Mouse (Mus musculus) hematopoietic stem cell, adult 5-6 weeks (primary cell): ENCODE data around the gene Nr2c2. TPM values are rescaled to one million over a fixed set of nuclear protein-coding genes. Genes with fewer than 3 reads are reported as not detected.
"Not testable (repeated sequence)": the region's sequence is repeated elsewhere in the genome, so short reads cannot be mapped to it uniquely, and the experiment has no call there.

Experiments
- ATAC-seq, 2 experiments: fragments of 125-278 bp in 1 of 2; replicated peaks in 1 of 2; 2 replicates each; pipeline ENCODE4 v1.8.0; 2016 to 2017; ENCODE audit warnings: inconsistent platforms in 2 of 2, mild to moderate bottlenecking in 2 of 2, moderate number of reproducible peaks in 2 of 2, low read depth in 1 of 2, moderate TSS enrichment in 1 of 2; ENCODE audit not compliant: low FRiP score in 2 of 2, poor library complexity in 2 of 2, severe bottlenecking in 2 of 2, insufficient read depth in 1 of 2, low TSS enrichment in 1 of 2
- total RNA-seq: library from RNA; stranded (forward); fragments of 172-1452, 232-1000 nt; gene quantifications from 2 replicates; pipeline ENCODE4 v1.2.3, GENCODE M21; 2017

The Nr2c2 gene
- total RNA-seq, result 68.7 and 81.9 TPM in 2 replicates

- peak in 1 of 2 experiments; percentile 39; a peak in 3 of 4 replicates for ATAC-seq
These were observed at the start of gene Nr2c2 for GRCm38 (mm10) chr6:92091130-92091591. TSS of gene Nr2c2 (plus strand) at chr6:92091390.

- no peak for ATAC-seq
These were observed 49.1 kb upstream of the Nr2c2 start for GRCm38 (mm10) chr6:92042055-92042454.

- no peak for ATAC-seq
These were observed 48.3 kb upstream of the Nr2c2 start for GRCm38 (mm10) chr6:92042850-92043249.

- peak in 1 of 2 experiments; percentile 44; a peak in 2 of 4 replicates for ATAC-seq
These were observed 33.4 kb upstream of the Nr2c2 start for GRCm38 (mm10) chr6:92057768-92058167.

- ATAC-seq, result no peak
These were observed 29.5 kb upstream of the Nr2c2 start for GRCm38 (mm10) chr6:92061725-92062124.

- no peak for ATAC-seq
These were observed 27.7 kb upstream of the Nr2c2 start for GRCm38 (mm10) chr6:92063452-92063851.

GRCm38 (mm10) chr6:92064101-92064500, 27.1 kb upstream of the Nr2c2 start:
- ATAC-seq, result no peak

GRCm38 (mm10) chr6:92065721-92066496, 25.3 kb upstream of the Nr2c2 start:
- no peak; a peak in 1 of 4 replicates for ATAC-seq

GRCm38 (mm10) chr6:92067146-92067790, 23.9 kb upstream of the Nr2c2 start:
- peak; percentile 91 to 94 for ATAC-seq

- ATAC-seq, result no peak
These were observed 19.9 kb upstream of the Nr2c2 start for GRCm38 (mm10) chr6:92071121-92071839.

GRCm38 (mm10) chr6:92080730-92081129, 10.5 kb upstream of the Nr2c2 start:
- no peak for ATAC-seq

GRCm38 (mm10) chr6:92082756-92083155, 8.4 kb upstream of the Nr2c2 start:
- no peak for ATAC-seq

- ATAC-seq, result no peak
These were observed 6.3 kb upstream of the Nr2c2 start for GRCm38 (mm10) chr6:92084932-92085331.

- not testable (repeated sequence) for ATAC-seq
These were observed 2.0 kb upstream of the Nr2c2 start for GRCm38 (mm10) chr6:92089141-92089540.

GRCm38 (mm10) chr6:92089982-92090381, 1.2 kb upstream of the Nr2c2 start:
- no peak for ATAC-seq

GRCm38 (mm10) chr6:92090497-92090896, 693 bp upstream of the Nr2c2 start:
- no peak for ATAC-seq

- ATAC-seq, result peak; percentile 97 to 99
These were observed 738 bp downstream of the Nr2c2 start for GRCm38 (mm10) chr6:92091767-92092489.
